Mouse (Mus musculus): ENCODE data around the gene Gm13289.

DNA sequence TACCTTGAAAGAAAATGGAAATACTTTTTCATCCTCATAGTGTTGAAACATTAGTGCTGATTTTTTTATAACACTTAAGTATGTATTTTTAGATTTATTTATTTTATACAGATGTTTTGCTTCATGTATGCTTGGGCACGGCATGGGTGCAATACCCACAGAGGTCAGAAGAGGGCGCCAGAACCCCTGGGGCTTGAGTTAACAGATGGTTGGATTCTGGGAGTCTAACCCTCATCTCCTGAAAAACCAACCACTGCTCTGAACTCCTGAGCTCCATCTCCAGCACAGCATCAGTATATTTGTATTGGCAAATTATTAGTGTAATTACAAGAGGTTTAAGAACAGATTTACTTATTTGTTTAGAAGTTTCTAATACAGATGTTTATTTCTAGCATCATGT, 38.2 kb upstream of the Gm13289 start:
- TF ChIP-seq CTCF (IDR thresholded peaks at IDR 0.05; ENCODE audit: control insufficient read depth, insufficient read depth, insufficient read length) (peak; percentile 34), MYOG (IDR thresholded peaks at IDR 0.05; ENCODE audit: control insufficient read depth, extremely low read depth, insufficient read length) (no peak), CEBPB (IDR thresholded peaks at IDR 0.05; ENCODE audit: low read depth) (no peak)
